Mouse (Mus musculus) midbrain, embryonic 14.5 days (tissue): Measurements from ENCODE around the gene Katna1. TPM values are rescaled to one million over a fixed set of nuclear protein-coding genes. Genes with fewer than 3 reads are reported as not detected.
"Not testable (repeated sequence)": the region's sequence is repeated elsewhere in the genome, so short reads cannot be mapped to it uniquely, and the experiment has no call there.

Experiments used
- ATAC-seq: fragments of 200-750 bp; cut with Nextera tagmentation; 2 replicates; pipeline ENCODE4 v1.8.0; 2017; ENCODE audit warnings: moderate number of reproducible peaks, moderate library complexity; ENCODE audit not compliant: low FRiP score, low TSS enrichment
- DNase-seq: peaks from one replicate; pipeline ENCODE4 v3.0.0-alpha.2; 2015
- H3K27ac ChIP-seq: fragments of 300-500 bp; sonication (generic); replicated peaks from 2 replicates; pipeline ENCODE4 v1.5.1; 2014; ENCODE audit warnings: mild to moderate bottlenecking, low read depth, low read length, moderate library complexity
- H3K27me3 ChIP-seq: fragments of 300-500 bp; sonication (generic); 2 replicates; pipeline ENCODE4 v1.6.1; 2014; ENCODE audit warnings: low read length, control low read depth, mixed read lengths; ENCODE audit not compliant: control insufficient read depth, insufficient read depth
- H3K36me3 ChIP-seq: fragments of 300-500 bp; sonication (generic); 2 replicates; pipeline ENCODE4 v1.6.1; 2014; ENCODE audit warnings: low read length, control low read depth; ENCODE audit not compliant: control insufficient read depth, insufficient read depth
- H3K4me1 ChIP-seq: fragments of 300-500 bp; sonication (generic); 2 replicates; pipeline ENCODE4 v1.6.1; 2014; ENCODE audit warnings: mild to moderate bottlenecking, antibody characterized with exemption, low read length, control low read depth; ENCODE audit not compliant: control insufficient read depth, insufficient read depth
- H3K4me2 ChIP-seq: fragments of 300-500 bp; sonication (generic); 2 replicates; pipeline ENCODE4 v1.6.1; 2014; ENCODE audit warnings: mild to moderate bottlenecking, low read length, moderate library complexity
- H3K4me3 ChIP-seq: fragments of 300-500 bp; sonication (generic); replicated peaks from 2 replicates; pipeline ENCODE4 v1.5.1; 2014; ENCODE audit warnings: low read depth, low read length
- H3K9ac ChIP-seq: fragments of 300-500 bp; sonication (generic); replicated peaks from 2 replicates; pipeline ENCODE4 v1.6.1; 2014; ENCODE audit warnings: mild to moderate bottlenecking, low read length, moderate library complexity
- H3K9me3 ChIP-seq: fragments of 300-500 bp; sonication (generic); 2 replicates; pipeline ENCODE4 v1.6.1; 2016; ENCODE audit warnings: low read length, control low read depth, mixed read lengths; ENCODE audit not compliant: control insufficient read depth
- WGBS: fragments of 180-500 bp; shearing (Covaris S2); extraction: QIAGEN DNeasy Blood & Tissue Kit; methylation state at CpG from one replicate; pipeline ENCODE4 v1.1.7; 2014; 5-methylcytosine and 5-hydroxymethylcytosine counted together
- polyA plus RNA-seq: library from polyadenylated mRNA; unstranded; fragments of >200 nt; fragmentation: Nextera tagmentation; extraction: Ambion mirVana; gene quantifications from 2 replicates; pipeline ENCODE4 v1.2.1, GENCODE M21; 2014

Gene Katna1
- polyA plus RNA-seq, 1 experiment from 2014 or later = 33.4 TPM

DNA sequence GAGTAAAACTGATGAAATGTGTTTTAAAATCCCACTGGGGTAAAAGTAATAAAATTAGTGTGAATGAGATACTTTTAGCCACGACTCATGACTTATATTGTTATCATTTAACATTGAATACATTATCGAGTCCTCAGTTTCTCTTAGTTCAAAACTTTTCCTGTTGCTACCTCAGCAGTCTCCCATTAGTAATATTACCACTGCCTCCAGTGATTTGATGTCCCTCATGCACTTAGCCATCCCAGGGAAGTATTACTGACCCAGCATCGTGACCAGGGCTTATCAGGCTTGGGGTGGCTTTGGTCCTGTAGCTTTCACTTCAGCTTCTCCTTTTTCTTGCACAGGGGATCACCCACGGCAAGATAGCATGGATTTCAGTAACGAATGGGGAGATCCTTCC lies 15.7 kb upstream of the Katna1 start:
- ATAC-seq (no peak), DNase-seq (no peak)
- Histone ChIP-seq H3K27me3 (no peaks in the 10 kb centered on the region), H3K36me3 (peaks cover 78% of the 10 kb centered on the region), H3K4me3 (no peak overlapping the region), H3K4me2 (no peak overlapping the region), H3K9me3 (no peaks in the 10 kb centered on the region), H3K9ac (no peak overlapping the region), H3K4me1 (no peaks in the 10 kb centered on the region), H3K27ac (no peak overlapping the region)
- WGBS = 88% methylated on average over 5 of the region's 5 CpGs

DNA sequence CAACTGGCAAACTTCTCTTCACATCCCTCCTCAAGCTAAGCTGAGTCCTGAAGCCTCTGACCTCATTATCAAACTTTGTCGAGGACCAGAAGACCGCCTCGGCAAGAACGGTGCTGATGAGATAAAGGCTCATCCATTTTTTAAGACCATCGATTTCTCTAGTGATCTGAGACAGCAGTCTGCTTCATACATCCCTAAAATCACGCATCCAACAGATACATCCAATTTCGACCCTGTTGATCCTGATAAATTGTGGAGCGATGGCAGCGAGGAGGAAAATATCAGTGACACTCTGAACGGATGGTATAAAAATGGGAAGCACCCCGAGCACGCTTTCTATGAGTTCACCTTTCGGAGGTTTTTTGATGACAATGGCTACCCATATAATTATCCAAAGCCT lies 13.3 kb upstream of the Katna1 start:
- H3K4me3 ChIP-seq = no peak overlapping the region
- no peak overlapping the region for H3K9ac ChIP-seq
- H3K36me3 ChIP-seq = peaks cover 61% of the 10 kb centered on the region
- no peaks in the 10 kb centered on the region for H3K4me1 ChIP-seq
- ATAC-seq (no peak), DNase-seq (no peak)
- no peaks in the 10 kb centered on the region for H3K9me3 ChIP-seq
- no peaks in the 10 kb centered on the region for H3K27me3 ChIP-seq
- WGBS = 96% methylated on average over 13 of the region's 13 CpGs
- no peak overlapping the region for H3K4me2 ChIP-seq
- H3K27ac ChIP-seq = no peak overlapping the region

DNA sequence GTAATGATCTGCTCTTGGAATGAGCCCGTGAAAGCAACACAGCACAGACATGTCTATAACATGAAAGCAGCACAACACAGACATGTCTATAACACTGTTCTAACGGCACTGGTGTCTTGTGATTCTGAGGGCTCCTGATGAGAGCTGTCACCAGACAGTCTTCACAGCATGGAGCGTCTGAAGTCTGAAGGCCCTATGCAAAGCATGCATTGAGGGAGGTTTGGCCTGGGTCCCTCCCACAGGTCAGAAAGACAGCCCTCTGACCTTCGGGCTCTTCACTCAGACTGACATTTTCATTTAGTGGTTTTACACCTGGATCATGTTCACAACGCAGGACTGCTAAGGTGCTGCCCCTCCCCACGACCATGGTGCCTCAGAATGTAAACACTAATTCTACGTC lies 10.7 kb upstream of the Katna1 start:
- Histone ChIP-seq H3K27ac (no peak overlapping the region), H3K36me3 (peaks cover 45% of the 10 kb centered on the region), H3K4me2 (no peak overlapping the region), H3K27me3 (no peaks in the 10 kb centered on the region), H3K4me1 (no peaks in the 10 kb centered on the region), H3K4me3 (no peak overlapping the region), H3K9ac (no peak overlapping the region), H3K9me3 (no peaks in the 10 kb centered on the region)
- ATAC-seq (no peak), DNase-seq (no peak)
- WGBS = 74% methylated on average over 7 of the region's 7 CpGs

DNA sequence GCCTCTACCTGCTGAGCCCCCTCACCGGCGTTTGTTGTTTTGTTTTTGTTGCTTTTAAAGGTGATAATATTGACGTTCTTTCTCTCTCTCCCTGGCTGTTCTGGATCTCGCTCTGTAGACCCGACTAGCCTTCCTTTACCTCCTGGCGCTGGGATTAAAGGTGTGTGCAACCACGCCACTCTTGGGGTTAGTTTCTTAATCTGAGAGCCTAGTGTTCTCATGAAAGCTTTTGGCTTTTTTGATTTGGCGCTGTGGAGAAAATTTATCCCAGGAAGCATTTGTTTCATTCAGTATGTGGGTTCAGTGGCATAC lies 657 bp downstream of the Katna1 start:
- ATAC-seq = no peak
- Histone ChIP-seq H3K36me3 (no peaks in the 10 kb centered on the region), H3K9me3 (no peaks in the 10 kb centered on the region), H3K9ac (peak overlapping the region; percentile 63), H3K4me3 (peak overlapping the region; percentile 60), H3K27me3 (no peaks in the 10 kb centered on the region), H3K4me2 (peak overlapping the region; percentile 76), H3K27ac (no peak overlapping the region), H3K4me1 (no peaks in the 10 kb centered on the region; the same call in 1 of the 2 replicates)
- DNase-seq = no peak
- 0% methylated on average over 8 of the region's 8 CpGs for WGBS

DNA sequence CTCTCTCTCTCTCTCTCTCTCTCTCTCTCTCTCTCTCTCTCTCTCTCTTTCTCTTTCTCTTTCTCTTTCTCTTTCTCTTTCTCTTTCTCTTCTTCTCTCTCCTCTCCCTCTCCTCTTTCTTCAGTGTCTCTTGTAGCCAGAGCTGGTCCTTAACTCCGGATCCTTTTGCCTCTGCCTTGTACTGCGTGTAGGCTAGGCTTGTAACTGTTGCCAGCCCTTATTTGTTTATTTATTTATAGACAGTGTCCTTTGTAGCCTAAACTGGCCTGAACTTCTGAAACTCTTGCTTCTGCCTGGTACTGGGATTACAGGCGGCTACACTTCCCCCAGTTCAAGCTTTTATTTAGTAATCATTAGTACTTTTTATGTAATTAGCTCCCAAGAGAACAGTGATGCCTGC lies 1.2 kb downstream of the Katna1 start:
- Histone ChIP-seq H3K4me1 (no peaks in the 10 kb centered on the region; the same call in 1 of the 2 replicates), H3K4me3 (peak overlapping the region; percentile 60), H3K9ac (no peak overlapping the region; the same call in 1 of the 2 replicates), H3K9me3 (no peaks in the 10 kb centered on the region), H3K27ac (no peak overlapping the region), H3K36me3 (no peaks in the 10 kb centered on the region), H3K27me3 (no peaks in the 10 kb centered on the region), H3K4me2 (peak overlapping the region; percentile 76)
- WGBS = 43% methylated on average over 3 of the region's 3 CpGs
- ATAC-seq = no peak
- DNase-seq = no peak

DNA sequence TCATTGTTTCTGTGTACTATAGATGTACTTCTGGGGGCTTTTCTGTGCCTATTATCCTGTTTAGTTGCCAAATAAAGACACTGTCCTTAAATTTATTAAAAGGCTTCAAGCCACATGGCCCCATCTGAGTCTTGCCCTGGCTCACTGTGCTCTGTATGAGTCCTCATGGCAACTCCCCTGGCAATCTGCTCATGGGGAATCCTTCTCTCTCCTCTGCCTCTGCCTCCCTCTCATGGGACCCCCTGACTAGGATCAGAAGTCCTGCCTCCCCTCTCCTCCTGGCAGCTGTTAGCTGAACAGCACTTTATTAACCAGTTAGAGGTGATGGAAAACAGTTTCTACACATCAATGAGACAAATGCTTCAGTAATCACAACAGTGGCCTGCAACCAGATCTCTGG lies 5.8 kb downstream of the Katna1 start:
- ATAC-seq (no peak), DNase-seq (no peak)
- Histone ChIP-seq H3K9me3 (no peaks in the 10 kb centered on the region), H3K4me1 (no peaks in the 10 kb centered on the region; the same call in 1 of the 2 replicates), H3K27ac (no peak overlapping the region), H3K4me3 (no peak overlapping the region), H3K27me3 (no peaks in the 10 kb centered on the region), H3K9ac (no peak overlapping the region), H3K4me2 (no peak overlapping the region), H3K36me3 (no peaks in the 10 kb centered on the region)

DNA sequence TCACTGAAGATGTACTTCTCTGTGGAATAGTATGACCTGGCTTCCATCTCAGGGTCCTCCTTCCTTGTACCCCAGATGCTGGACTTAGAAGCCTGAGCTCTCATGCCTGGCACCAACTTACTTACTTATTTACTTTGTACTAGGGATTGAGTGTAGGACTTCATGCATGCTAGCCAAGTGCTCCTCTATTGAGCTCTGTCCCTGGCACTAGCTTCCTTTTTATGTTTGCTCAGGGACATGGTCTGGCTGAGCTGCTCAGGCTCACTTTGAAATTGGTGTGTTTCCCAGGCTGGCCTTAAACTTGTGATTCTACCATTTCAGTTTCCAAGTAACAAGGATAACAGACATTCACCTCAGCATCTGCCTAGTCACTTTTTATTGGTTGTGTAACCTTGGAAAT lies 11.3 kb downstream of the Katna1 start:
- no peaks in the 10 kb centered on the region for H3K27me3 ChIP-seq
- H3K9ac ChIP-seq = no peak overlapping the region
- DNase-seq = peak; percentile 6
- no peak overlapping the region for H3K27ac ChIP-seq
- no peak overlapping the region for H3K4me3 ChIP-seq
- H3K4me1 ChIP-seq = no peaks in the 10 kb centered on the region
- H3K36me3 ChIP-seq = peaks cover 24% of the 10 kb centered on the region
- no peak for ATAC-seq
- no peaks in the 10 kb centered on the region for H3K9me3 ChIP-seq
- no peak overlapping the region for H3K4me2 ChIP-seq

DNA sequence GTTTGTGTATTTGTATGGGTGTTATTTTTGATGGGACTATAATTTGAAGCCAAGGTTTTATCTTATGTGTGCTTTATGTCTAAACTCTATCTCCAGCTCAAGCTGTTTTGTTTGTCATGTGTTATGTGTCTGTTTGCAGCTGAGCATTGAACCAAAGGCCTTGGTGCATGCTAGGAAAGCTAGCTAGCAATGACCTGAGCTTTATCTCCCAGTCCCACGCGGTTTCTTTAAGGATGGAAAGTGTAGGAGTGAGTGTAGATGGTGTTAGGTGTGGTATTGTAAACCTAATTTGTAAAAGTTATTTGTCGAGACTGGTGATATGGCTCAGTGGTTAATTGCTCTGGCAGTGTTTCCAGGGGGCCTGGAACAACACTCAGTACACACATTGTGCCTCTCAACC lies 12.1 kb downstream of the Katna1 start:
- 86% methylated on average over 3 of the region's 3 CpGs for WGBS
- Histone ChIP-seq H3K36me3 (peaks cover 29% of the 10 kb centered on the region), H3K4me3 (no peak overlapping the region), H3K27me3 (no peaks in the 10 kb centered on the region), H3K9ac (no peak overlapping the region), H3K27ac (no peak overlapping the region), H3K9me3 (no peaks in the 10 kb centered on the region), H3K4me2 (no peak overlapping the region), H3K4me1 (no peaks in the 10 kb centered on the region)
- DNase-seq = no peak
- ATAC-seq = no peak

DNA sequence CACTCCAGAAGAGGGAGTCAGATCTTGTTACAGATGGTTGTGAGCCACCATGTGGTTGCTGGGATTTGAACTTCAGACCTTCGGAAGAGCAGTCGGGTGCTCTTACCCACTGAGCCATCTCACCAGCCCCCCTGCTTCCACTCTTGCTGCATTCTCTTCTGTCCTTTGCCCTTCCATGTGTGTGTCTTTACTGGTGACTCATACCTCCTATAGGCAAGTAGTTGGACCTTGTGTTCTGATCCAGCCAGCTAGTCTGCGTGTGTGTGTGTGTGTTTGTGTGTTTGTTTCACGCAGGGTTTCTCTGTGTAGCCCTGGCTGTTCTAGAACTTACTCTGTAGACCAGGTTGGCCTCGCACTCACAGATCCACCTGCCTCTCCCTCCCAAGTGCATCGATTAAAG lies 19.7 kb downstream of the Katna1 start:
- H3K9ac ChIP-seq, H3K27me3 ChIP-seq, ATAC-seq, H3K9me3 ChIP-seq, H3K27ac ChIP-seq, H3K4me1 ChIP-seq, H3K4me3 ChIP-seq, H3K4me2 ChIP-seq, DNase-seq: not testable (repeated sequence)
- H3K36me3 ChIP-seq = peaks cover 70% of the 10 kb centered on the region
- WGBS = 97% methylated on average over 6 of the region's 6 CpGs
